In the genomic region with DNA sequence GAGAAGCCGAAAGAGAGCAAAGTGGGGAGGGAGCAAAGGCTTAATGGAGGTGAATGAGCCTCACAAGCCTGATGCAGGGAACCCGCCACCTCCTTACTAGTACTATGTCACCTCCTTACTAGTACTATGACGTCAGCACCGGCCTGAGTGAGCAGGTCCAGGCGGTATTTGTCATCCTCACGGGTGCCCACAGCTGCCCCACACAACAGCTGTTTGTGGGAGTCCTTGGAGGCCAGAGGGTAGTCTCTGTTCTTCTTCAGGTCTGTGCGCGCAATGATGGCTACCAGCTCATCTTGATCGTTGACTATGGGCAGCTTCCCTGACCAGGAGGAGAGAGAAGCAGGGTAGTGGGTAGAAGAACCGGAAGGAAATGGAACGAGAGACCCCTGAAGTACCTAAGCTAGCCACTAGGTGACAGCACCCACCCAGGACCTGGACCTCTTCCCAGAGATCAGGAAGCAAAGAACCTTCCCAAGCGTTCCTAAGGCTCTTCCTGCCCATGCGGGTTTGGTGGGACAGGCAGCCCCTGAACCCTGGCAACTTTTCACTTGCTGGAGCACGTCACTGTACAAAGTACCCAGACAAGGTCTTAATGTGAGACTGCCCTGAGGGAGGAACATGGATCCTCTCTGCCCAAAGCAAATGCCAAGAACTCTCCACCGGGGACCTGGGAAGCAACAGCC, we compare ENCODE assay signal across 8 mouse cellular contexts. TPM values are rescaled to one million over a fixed set of nuclear protein-coding genes. Genes with fewer than 3 reads are reported as not detected.
DNase-seq lines count a peak whose midpoint lies in the region; ATAC-seq and TF ChIP-seq lines count a peak whose summit lies in the region.

No protein-coding gene starts in this region.

- H3K27me3 ChIP-seq in limb, embryonic 11.5 days (ENCODE audit: control insufficient read depth, insufficient read depth, low read length): no peaks in the 10 kb centered on the region
- H3K27me3 ChIP-seq in midbrain, postnatal 0 days (ENCODE audit: insufficient read depth, low read length): no peaks in the 10 kb centered on the region

- WGBS in limb, embryonic 11.5 days: 60% methylated on average over 15 of the region's 15 CpGs
- WGBS in midbrain, postnatal 0 days: 55% methylated on average over 15 of the region's 15 CpGs

- H3K4me1 ChIP-seq in limb, embryonic 11.5 days (ENCODE audit: control insufficient read depth, insufficient read depth, low read length): no peaks in the 10 kb centered on the region
- no peaks in the 10 kb centered on the region for H3K4me1 ChIP-seq in midbrain, postnatal 0 days (ENCODE audit: insufficient read depth, low read length)

- H3K36me3 ChIP-seq in limb, embryonic 11.5 days (ENCODE audit: control insufficient read depth, insufficient read depth, low read length): peaks cover 2% of the 10 kb centered on the region; the same call in 1 of the 2 replicates
- H3K36me3 ChIP-seq in midbrain, postnatal 0 days (ENCODE audit: insufficient read depth, low read length): peaks cover 51% of the 10 kb centered on the region

- H3K4me3 ChIP-seq in limb, embryonic 11.5 days (ENCODE audit: low read depth, low read length): no peak overlapping the region
- no peak overlapping the region for H3K4me3 ChIP-seq in midbrain, postnatal 0 days (ENCODE audit: low read depth, low read length)

- H3K4me2 ChIP-seq in limb, embryonic 11.5 days (ENCODE audit: low read depth, severe bottlenecking): no peak overlapping the region
- H3K4me2 ChIP-seq in midbrain, postnatal 0 days (ENCODE audit: low read depth, low read length, poor library complexity, severe bottlenecking): no peak overlapping the region

- H3K9me3 ChIP-seq in limb, embryonic 11.5 days (ENCODE audit: control insufficient read depth, low read length): no peaks in the 10 kb centered on the region
- no peaks in the 10 kb centered on the region for H3K9me3 ChIP-seq in midbrain, postnatal 0 days (ENCODE audit: low read length)

- intact Hi-C loops in left cerebral cortex, postnatal 25 days (cut with DNase I): loop anchor here (1.0 to 2.0 kb wide), 2 partner anchors 36 to 74 kb away; partner anchors contain the start of gene Fam71f2

- TF ChIP-seq CTCF in midbrain, postnatal 0 days (IDR thresholded peaks at IDR 0.05): peak; percentile 96

- no peak for ATAC-seq in limb, embryonic 11.5 days (ENCODE audit: insufficient number of reproducible peaks, low FRiP score, low TSS enrichment, low read depth)
- ATAC-seq in midbrain, postnatal 0 days (ENCODE audit: low FRiP score): peak; percentile 41; the same call in 1 of the 2 replicates
- no peak for ATAC-seq in erythroblast, adult 5-6 weeks (replicated peaks; ENCODE audit: low FRiP score, poor library complexity, severe bottlenecking)

- DNase-seq in left cerebral cortex, postnatal 25 days (ENCODE audit: low spot score in 2 of 2): peak; percentile 35 to 39
- no peak for DNase-seq in left cerebral cortex, adult 11 months (ENCODE audit: low spot score)
- peak; percentile 82 for DNase-seq in NIH3T3 (ENCODE audit: low read depth)
- DNase-seq in embryo, embryonic 9.5 days (ENCODE audit: extremely low spot score): peak; percentile 72
- DNase-seq in heart, postnatal 4 days: peak; percentile 82
- DNase-seq in limb, embryonic 11.5 days (ENCODE audit: low spot score): peak; percentile 79
- peak; percentile 72 for DNase-seq in midbrain, postnatal 0 days (ENCODE audit: low spot score)

- H3K27ac ChIP-seq in limb, embryonic 11.5 days (replicated peaks; ENCODE audit: low read depth, low read length): no peak overlapping the region
- no peak overlapping the region for H3K27ac ChIP-seq in midbrain, postnatal 0 days (ENCODE audit: low read depth, low read length)

- H3K9ac ChIP-seq in limb, embryonic 11.5 days (ENCODE audit: low read length): no peak overlapping the region
- H3K9ac ChIP-seq in midbrain, postnatal 0 days (replicated peaks; ENCODE audit: low read length, poor library complexity, severe bottlenecking): no peak overlapping the region

RNA-seq across cellular contexts. Expression of gene Impdh1, which starts 11.1 kb away (rescaled TPM):
- 10 to 100 TPM; 66.1 to 68.8 TPM for total RNA-seq in left cerebral cortex, postnatal 25 days (2021)
- 10 to 100 TPM; 29.5 to 30.6 TPM for total RNA-seq in heart, postnatal 4 days (2021)
- 40.8 and 50.1 TPM in 2 replicates for polyA plus RNA-seq in limb, embryonic 11.5 days (2014; fragmentation: Nextera tagmentation; extraction: Ambion mirVana)
- 35.6 and 37.5 TPM in 2 replicates for total RNA-seq in midbrain, postnatal 0 days (2014; rRNA removed)
- polyA plus RNA-seq in midbrain, postnatal 0 days (2015; fragmentation: Nextera tagmentation; extraction: Ambion mirVana): 60.6 and 62.1 TPM in 2 replicates
- total RNA-seq in erythroblast, adult 5-6 weeks (2015; ENCODE audit: low replicate concordance): 9.6 and 12.3 TPM in 2 replicates
- 11.2 and 34.7 TPM in 2 replicates for total RNA-seq in erythroblast, adult 5-6 weeks (2017; ENCODE audit: low replicate concordance)

RNA-seq across cellular contexts. Expression of gene Prrt4, which starts 25.7 kb away (rescaled TPM):
- 1 to 10 TPM; 2.4 to 2.9 TPM for total RNA-seq in left cerebral cortex, postnatal 25 days (2021)
- 1 to 10 TPM; 7.3 to 7.7 TPM for total RNA-seq in heart, postnatal 4 days (2021)
- 1.2 TPM in 2 replicates for polyA plus RNA-seq in limb, embryonic 11.5 days (2014; fragmentation: Nextera tagmentation; extraction: Ambion mirVana)
- total RNA-seq in midbrain, postnatal 0 days (2014; rRNA removed): 31.9 and 40.2 TPM in 2 replicates
- polyA plus RNA-seq in midbrain, postnatal 0 days (2015; fragmentation: Nextera tagmentation; extraction: Ambion mirVana): 15.4 and 16.6 TPM in 2 replicates
- not detected in 2 replicates for total RNA-seq in erythroblast, adult 5-6 weeks (2015; ENCODE audit: low replicate concordance)
- total RNA-seq in erythroblast, adult 5-6 weeks (2017; ENCODE audit: low replicate concordance): not detected in 2 replicates

RNA-seq across cellular contexts. Expression of gene Rbm28, which starts 40.3 kb away (rescaled TPM):
- total RNA-seq in left cerebral cortex, postnatal 25 days (2021): 10 to 100 TPM; 38.7 to 45.7 TPM
- total RNA-seq in heart, postnatal 4 days (2021): 10 to 100 TPM; 30.3 to 32.5 TPM
- 70.3 and 74.9 TPM in 2 replicates for polyA plus RNA-seq in limb, embryonic 11.5 days (2014; fragmentation: Nextera tagmentation; extraction: Ambion mirVana)
- total RNA-seq in midbrain, postnatal 0 days (2014; rRNA removed): 17.8 and 25.2 TPM in 2 replicates
- 18.8 and 20.9 TPM in 2 replicates for polyA plus RNA-seq in midbrain, postnatal 0 days (2015; fragmentation: Nextera tagmentation; extraction: Ambion mirVana)
- total RNA-seq in erythroblast, adult 5-6 weeks (2015; ENCODE audit: low replicate concordance): 9.0 and 18.8 TPM in 2 replicates
- total RNA-seq in erythroblast, adult 5-6 weeks (2017; ENCODE audit: low replicate concordance): 8.7 and 13.4 TPM in 2 replicates
